Mouse (Mus musculus): ENCODE results near the gene Hps4. TPM values are rescaled to one million over a fixed set of nuclear protein-coding genes. Genes with fewer than 3 reads are reported as not detected.
A peak's percentile ranks its signal among the peaks of the same experiment; 100 is the strongest.

Hps4 gene
- 12.5 and 16.1 TPM in 2 replicates for total RNA-seq (2014; rRNA removed; ENCODE audit: low replicate concordance)
- 12.6 and 13.5 TPM in 2 replicates for polyA plus RNA-seq (2015; fragmentation: Nextera tagmentation; extraction: Ambion mirVana)

DNA sequence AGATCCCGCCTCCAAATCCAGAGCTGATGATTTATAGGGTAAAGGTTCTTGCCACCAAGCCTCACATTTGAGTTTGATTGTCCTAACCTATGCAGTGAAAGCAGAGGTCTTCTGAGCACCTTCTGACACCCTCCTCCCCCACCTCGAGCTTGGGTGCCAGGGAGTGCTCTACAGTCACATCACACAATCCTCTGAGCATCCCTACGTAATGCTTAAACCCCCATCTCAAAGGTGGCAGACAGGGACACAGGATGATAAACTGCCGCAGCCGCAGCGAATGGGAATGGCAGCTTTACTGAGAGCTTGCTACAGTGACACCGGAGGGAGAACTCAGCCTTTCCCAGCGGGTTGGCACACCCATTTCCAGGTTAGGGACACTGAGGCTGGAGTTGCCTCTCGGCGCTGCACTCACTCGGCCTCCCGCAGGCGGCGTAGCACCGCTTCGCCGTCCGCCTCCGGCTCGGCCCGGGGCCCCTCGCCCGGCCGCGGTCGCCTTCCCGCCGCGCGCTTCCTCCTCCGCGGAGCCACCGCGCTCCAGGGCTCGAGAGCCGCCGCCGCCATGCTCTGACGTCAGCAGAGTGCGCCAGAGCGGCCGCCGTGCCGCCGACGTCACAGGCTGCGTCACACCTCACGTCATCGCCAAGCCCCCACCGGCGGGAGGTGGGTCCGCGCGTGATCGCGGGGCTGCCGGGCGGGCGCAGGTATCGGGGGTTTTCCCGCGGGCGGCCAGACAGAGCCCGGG, at the start of gene Hps4, which contains the start of gene Srrd:
TSS of gene Hps4 (plus strand) at position 621 of the 742 bp plus-strand sequence.
TSS of gene Srrd (minus strand) at position 578 of the 742 bp plus-strand sequence.
- peak; percentile 84 for ATAC-seq (ENCODE audit: insufficient read depth, low read depth)
- TF ChIP-seq EP300 (IDR thresholded peaks at IDR 0.05; ENCODE audit: low read depth) (no peak), CTCF (IDR thresholded peaks at IDR 0.05; ENCODE audit: low read depth) (no peak)
- no peaks in the 10 kb centered on the region for H3K4me1 ChIP-seq (ENCODE audit: control insufficient read depth, insufficient read depth)
- no peaks in the 10 kb centered on the region for H3K27me3 ChIP-seq (ENCODE audit: control insufficient read depth, insufficient read depth, low read length)
- DNase-seq (ENCODE audit: low spot score): peak; percentile 61
- H3K9me3 ChIP-seq (replicated peaks; ENCODE audit: control insufficient read depth, low read length): no peaks in the 10 kb centered on the region
- H3K4me3 ChIP-seq (ENCODE audit: low read depth, low read length): peak within 1 kb of the TSS; percentile 82
- H3K36me3 ChIP-seq (replicated peaks; ENCODE audit: control insufficient read depth, insufficient read depth, low read length): peaks cover 21% of the 10 kb centered on the region
- WGBS: 2% methylated on average over 64 of the region's 64 CpGs
- H3K4me2 ChIP-seq (ENCODE audit: low read depth, low read length): peak within 1 kb of the TSS; percentile 73
- peak within 1 kb of the TSS; percentile 68 for H3K9ac ChIP-seq (replicated peaks; ENCODE audit: low read depth, low read length)
- H3K27ac ChIP-seq (ENCODE audit: low read depth): peak within 1 kb of the TSS; percentile 39

DNA sequence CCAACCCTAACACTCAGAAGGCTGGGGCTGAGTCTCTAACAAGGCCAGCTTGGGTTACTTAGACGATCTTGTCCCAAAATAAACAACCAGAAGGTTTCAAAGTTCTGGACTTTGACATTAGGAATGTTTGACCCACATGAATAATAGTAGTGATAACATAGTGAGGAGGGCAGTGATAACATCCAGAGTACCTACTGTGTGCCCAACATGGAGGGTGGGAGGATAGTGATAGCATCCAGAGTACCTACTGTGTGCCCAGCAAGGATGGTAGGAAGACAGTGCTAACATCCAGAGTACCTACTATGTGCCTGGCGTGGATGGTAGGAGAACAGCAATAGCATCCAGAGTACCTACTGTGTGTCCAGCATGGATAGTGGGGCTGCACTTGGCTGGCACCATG, 49.1 kb upstream of the Hps4 start:
- H3K4me1 ChIP-seq (ENCODE audit: control insufficient read depth, insufficient read depth): peaks cover 27% of the 10 kb centered on the region; the same call in 1 of the 2 replicates

DNA sequence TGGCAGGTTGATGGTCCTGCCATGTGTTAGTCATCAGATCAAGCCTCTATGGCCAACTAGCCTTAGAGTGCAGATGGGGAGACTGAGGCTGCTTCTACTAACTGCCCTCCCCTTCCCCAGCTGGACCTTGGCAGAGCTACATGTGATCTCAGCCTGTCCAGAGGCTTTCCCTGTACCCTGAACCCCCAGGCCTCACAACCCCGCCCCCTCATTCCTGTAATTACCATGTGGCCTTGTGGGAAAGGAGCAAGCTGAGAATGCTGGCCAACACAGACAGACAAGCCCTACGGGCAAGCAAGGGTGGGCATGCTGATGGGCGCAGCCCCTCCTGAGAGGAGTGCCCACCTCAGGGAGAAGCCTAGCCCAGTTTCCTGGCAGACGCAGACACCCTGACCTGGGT, 48.2 kb upstream of the Hps4 start:
- Histone ChIP-seq H3K4me1 (ENCODE audit: control insufficient read depth, insufficient read depth) (peaks cover 27% of the 10 kb centered on the region; the same call in 1 of the 2 replicates), H3K36me3 (replicated peaks; ENCODE audit: control insufficient read depth, insufficient read depth, low read length) (no peaks in the 10 kb centered on the region; the same call in 1 of the 2 replicates), H3K27ac (ENCODE audit: low read depth) (no peak overlapping the region), H3K9ac (replicated peaks; ENCODE audit: low read depth, low read length) (no peak overlapping the region), H3K9me3 (replicated peaks; ENCODE audit: control insufficient read depth, low read length) (no peaks in the 10 kb centered on the region), H3K4me3 (ENCODE audit: low read depth, low read length) (no peak overlapping the region), H3K27me3 (ENCODE audit: control insufficient read depth, insufficient read depth, low read length) (no peaks in the 10 kb centered on the region), H3K4me2 (ENCODE audit: low read depth, low read length) (no peak overlapping the region)
- no peak for ATAC-seq (ENCODE audit: insufficient read depth, low read depth)
- no peak for DNase-seq (ENCODE audit: low spot score)
- TF ChIP-seq CTCF (IDR thresholded peaks at IDR 0.05; ENCODE audit: low read depth): no peak
- TF ChIP-seq EP300 (IDR thresholded peaks at IDR 0.05; ENCODE audit: low read depth): no peak
- 59% methylated on average over 4 of the region's 4 CpGs for WGBS

More for the DNA sequence above, 49.1 kb upstream of the Hps4 start:
- no peaks in the 10 kb centered on the region for H3K27me3 ChIP-seq (ENCODE audit: control insufficient read depth, insufficient read depth, low read length)
- 70% methylated on average over 2 of the region's 2 CpGs for WGBS
- ATAC-seq (ENCODE audit: insufficient read depth, low read depth): no peak
- TF ChIP-seq CTCF (IDR thresholded peaks at IDR 0.05; ENCODE audit: low read depth): no peak
- TF ChIP-seq EP300 (IDR thresholded peaks at IDR 0.05; ENCODE audit: low read depth): no peak
- no peak overlapping the region for H3K9ac ChIP-seq (replicated peaks; ENCODE audit: low read depth, low read length)
- H3K4me3 ChIP-seq (ENCODE audit: low read depth, low read length): no peak overlapping the region
- no peak overlapping the region for H3K4me2 ChIP-seq (ENCODE audit: low read depth, low read length)
- no peaks in the 10 kb centered on the region for H3K9me3 ChIP-seq (replicated peaks; ENCODE audit: control insufficient read depth, low read length)
- no peak for DNase-seq (ENCODE audit: low spot score)
- H3K27ac ChIP-seq (ENCODE audit: low read depth): no peak overlapping the region
- no peaks in the 10 kb centered on the region; the same call in 1 of the 2 replicates for H3K36me3 ChIP-seq (replicated peaks; ENCODE audit: control insufficient read depth, insufficient read depth, low read length)

DNA sequence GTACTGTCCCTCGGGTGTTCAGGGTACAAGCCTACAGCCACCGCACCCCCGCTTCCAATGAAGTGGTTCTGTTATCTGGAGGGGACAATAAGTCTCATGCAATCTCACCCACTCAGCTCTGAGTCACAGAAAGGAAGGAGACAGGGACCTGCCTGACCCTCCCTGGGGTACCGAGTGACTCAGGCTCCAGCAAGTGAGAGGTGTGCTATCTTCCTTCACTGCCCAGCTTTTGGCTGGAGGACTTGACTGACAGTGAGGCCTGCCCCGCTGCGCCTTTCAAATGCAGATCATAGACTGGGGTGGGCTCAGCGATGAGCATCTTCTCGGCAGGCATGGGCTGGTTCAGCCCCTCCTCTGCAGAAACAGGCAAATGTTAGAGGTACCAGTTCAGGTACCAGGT, 47.7 kb upstream of the Hps4 start:
- H3K27me3 ChIP-seq (ENCODE audit: control insufficient read depth, insufficient read depth, low read length): no peaks in the 10 kb centered on the region
- peaks cover 27% of the 10 kb centered on the region; the same call in 1 of the 2 replicates for H3K4me1 ChIP-seq (ENCODE audit: control insufficient read depth, insufficient read depth)
- no peak for DNase-seq (ENCODE audit: low spot score)
- TF ChIP-seq CTCF (IDR thresholded peaks at IDR 0.05; ENCODE audit: low read depth) (no peak), EP300 (IDR thresholded peaks at IDR 0.05; ENCODE audit: low read depth) (no peak)
- ATAC-seq (ENCODE audit: insufficient read depth, low read depth): no peak
- no peak overlapping the region for H3K4me2 ChIP-seq (ENCODE audit: low read depth, low read length)
- H3K9ac ChIP-seq (replicated peaks; ENCODE audit: low read depth, low read length): no peak overlapping the region
- no peaks in the 10 kb centered on the region; the same call in 1 of the 2 replicates for H3K36me3 ChIP-seq (replicated peaks; ENCODE audit: control insufficient read depth, insufficient read depth, low read length)
- WGBS: 53% methylated on average over 8 of the region's 8 CpGs
- no peak overlapping the region for H3K27ac ChIP-seq (ENCODE audit: low read depth)
- no peaks in the 10 kb centered on the region for H3K9me3 ChIP-seq (replicated peaks; ENCODE audit: control insufficient read depth, low read length)
- no peak overlapping the region for H3K4me3 ChIP-seq (ENCODE audit: low read depth, low read length)

DNA sequence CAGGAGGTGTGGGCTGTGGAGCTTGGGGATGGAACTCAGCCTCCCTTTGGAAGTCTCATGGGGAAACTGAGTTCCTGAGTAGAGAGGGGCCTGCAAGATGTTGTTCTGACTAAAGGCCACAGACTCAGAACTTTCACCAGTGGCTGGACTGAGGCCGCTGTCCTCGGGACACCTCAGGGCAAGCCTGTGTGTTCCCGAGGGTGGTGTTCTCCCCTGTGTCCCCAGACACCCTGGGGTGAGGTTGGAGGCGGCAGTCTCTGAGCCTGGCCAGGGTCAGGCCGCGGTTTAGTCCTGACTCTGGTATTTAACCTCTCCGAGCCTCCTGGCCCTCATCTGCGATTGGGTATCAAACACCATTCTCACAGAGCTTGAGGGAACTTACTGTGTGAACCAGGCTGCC, 47.3 kb upstream of the Hps4 start:
- Histone ChIP-seq H3K9ac (replicated peaks; ENCODE audit: low read depth, low read length) (no peak overlapping the region), H3K4me1 (ENCODE audit: control insufficient read depth, insufficient read depth) (peaks cover 27% of the 10 kb centered on the region; the same call in 1 of the 2 replicates), H3K27me3 (ENCODE audit: control insufficient read depth, insufficient read depth, low read length) (no peaks in the 10 kb centered on the region), H3K4me2 (ENCODE audit: low read depth, low read length) (no peak overlapping the region), H3K36me3 (replicated peaks; ENCODE audit: control insufficient read depth, insufficient read depth, low read length) (no peaks in the 10 kb centered on the region; the same call in 1 of the 2 replicates), H3K27ac (ENCODE audit: low read depth) (no peak overlapping the region), H3K9me3 (replicated peaks; ENCODE audit: control insufficient read depth, low read length) (no peaks in the 10 kb centered on the region), H3K4me3 (ENCODE audit: low read depth, low read length) (no peak overlapping the region)
- TF ChIP-seq CTCF (IDR thresholded peaks at IDR 0.05; ENCODE audit: low read depth): no peak
- TF ChIP-seq EP300 (IDR thresholded peaks at IDR 0.05; ENCODE audit: low read depth): no peak
- DNase-seq (ENCODE audit: low spot score) (no peak), ATAC-seq (ENCODE audit: insufficient read depth, low read depth) (no peak)
- WGBS: 75% methylated on average over 8 of the region's 8 CpGs

Data from heart, postnatal 0 days (tissue).